Mouse (Mus musculus): Measurements from ENCODE around the gene Fscn1.

DNA sequence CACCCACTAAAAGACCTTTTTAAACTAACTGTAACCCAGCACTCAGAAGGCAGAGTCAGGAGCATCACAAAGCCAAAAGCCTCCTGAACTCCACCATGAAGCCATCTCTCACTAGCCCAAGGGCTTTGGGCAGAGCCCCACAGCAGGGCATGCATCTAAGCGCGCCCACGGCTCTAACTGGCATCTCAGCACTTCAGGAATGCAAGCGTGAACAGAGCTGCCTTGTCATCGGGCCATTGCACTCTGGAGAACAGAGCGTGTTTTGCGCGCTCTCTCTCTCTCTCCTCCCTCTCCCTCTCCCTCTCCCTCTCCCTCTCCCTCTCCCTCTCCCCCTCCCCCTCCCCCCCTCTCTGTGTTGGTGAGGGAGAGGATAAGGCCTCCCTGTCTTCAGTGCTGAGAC lies 23.0 kb downstream of the Fscn1 start:
- no peak for TF ChIP-seq CTCF (IDR thresholded peaks at IDR 0.05; ENCODE audit: low read depth)
- no peak for TF ChIP-seq EP300 (IDR thresholded peaks at IDR 0.05; ENCODE audit: low read depth)
